9 mouse cellular contexts compared by ENCODE assay signal in the genomic region with DNA sequence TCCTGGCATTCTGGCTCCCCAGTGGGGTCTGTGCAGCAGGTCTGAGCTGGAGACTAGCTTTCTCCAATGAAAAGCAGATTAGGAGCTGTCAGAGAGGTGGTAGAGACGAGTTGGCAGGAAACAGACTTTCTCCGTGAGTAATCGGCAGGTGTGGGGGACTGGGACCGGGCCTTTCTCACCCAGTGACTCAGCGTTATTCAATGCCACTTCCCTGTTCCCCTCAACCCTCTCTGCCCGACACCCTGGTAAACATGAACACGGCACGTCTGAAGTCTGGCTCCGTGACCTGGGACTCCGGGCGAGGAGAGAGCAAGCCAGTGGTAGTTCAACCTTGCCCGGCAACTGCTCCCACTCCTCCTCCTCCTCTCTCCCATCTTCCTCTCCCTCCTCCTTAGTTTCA. TPM values are rescaled to one million over a fixed set of nuclear protein-coding genes. Genes with fewer than 3 reads are reported as not detected.
DNase-seq lines count a peak whose midpoint lies in the region; ATAC-seq lines count a peak whose summit lies in the region.
"Had no signal": no experiment of that assay in that cellular context is flagged by ENCODE, and none has a peak within 500 bp of the region (broad histone marks: within the 10 kb centered on the region; RNA-seq: fewer than 3 reads in every experiment).

No protein-coding gene starts in this region.

- no peaks in the 10 kb centered on the region for H3K9me3 ChIP-seq in forebrain, embryonic 13.5 days (replicated peaks)
- H3K9me3 ChIP-seq: liver, embryonic 15.5 days had no signal

- no peak overlapping the region for H3K9ac ChIP-seq in forebrain, embryonic 13.5 days
- H3K9ac ChIP-seq: liver, embryonic 15.5 days had no signal

- peak; percentile 59; the same call in 1 of the 2 replicates for ATAC-seq in megakaryocyte, adult 5-6 weeks (ENCODE audit: poor library complexity, severe bottlenecking)
- no peak for ATAC-seq in forebrain, embryonic 13.5 days

- H3K4me1 ChIP-seq in forebrain, embryonic 13.5 days = peaks cover 81% of the 10 kb centered on the region
- H3K4me1 ChIP-seq: liver, embryonic 15.5 days had no signal

- no peak overlapping the region for H3K27ac ChIP-seq in forebrain, embryonic 13.5 days
- H3K27ac ChIP-seq: liver, embryonic 15.5 days had no signal

- H3K4me3 ChIP-seq in forebrain, embryonic 13.5 days = no peak overlapping the region
- H3K4me3 ChIP-seq: liver, embryonic 15.5 days had no signal

- WGBS in forebrain, embryonic 13.5 days = 63% methylated on average over 12 of the region's 12 CpGs

- peaks cover 4% of the 10 kb centered on the region; the same call in 1 of the 2 replicates for H3K36me3 ChIP-seq in forebrain, embryonic 13.5 days (ENCODE audit: poor library complexity, severe bottlenecking)
- H3K36me3 ChIP-seq: liver, embryonic 15.5 days had no signal

- DNase-seq in adrenal gland, postnatal 14 days = peak; percentile 26
- no peak for DNase-seq in adrenal gland, adult 8-10 months
- peak; percentile 81 for DNase-seq in A20 (ENCODE audit: low read depth, low spot score)
- DNase-seq in heart, postnatal 4 days = peak; percentile 40
- no peak for DNase-seq in layer of hippocampus, postnatal 25 days (ENCODE audit: extremely low spot score in 1 of 2, low spot score in 1 of 2)
- no peak for DNase-seq in MN1 (ENCODE audit: low spot score)

- H3K4me2 ChIP-seq in forebrain, embryonic 13.5 days = no peak overlapping the region
- H3K4me2 ChIP-seq: liver, embryonic 15.5 days had no signal

- H3K27me3 ChIP-seq in forebrain, embryonic 13.5 days = no peaks in the 10 kb centered on the region
- H3K27me3 ChIP-seq: liver, embryonic 15.5 days had no signal

RNA-seq across cellular contexts. Expression of gene Ephb2, which starts 33.3 kb away (rescaled TPM):
- total RNA-seq in adrenal gland, postnatal 14 days (2021) = 10.3 and 11.3 TPM in 2 replicates
- total RNA-seq in adrenal gland, adult 8-10 months (2022) = 10 to 100 TPM; 20.6 to 36.8 (median 29.4) TPM
- 1 to 10 TPM; 1.9 to 2.3 TPM for total RNA-seq in heart, postnatal 4 days (2021)
- total RNA-seq in megakaryocyte, adult 5-6 weeks (2015) = 1.1 and 1.4 TPM in 2 replicates
- total RNA-seq in megakaryocyte, adult 5-6 weeks (2017) = 0.77 and 1.2 TPM in 2 replicates
- 10 to 100 TPM; 24.0 to 29.2 TPM for total RNA-seq in layer of hippocampus, postnatal 25 days (2021)
- polyA plus RNA-seq in forebrain, embryonic 13.5 days (2015; fragmentation: Nextera tagmentation; extraction: Ambion mirVana) = 10.7 and 12.7 TPM in 2 replicates

Comparison
In these comparisons a context has a peak if more than half of its experiments do, and no peak if none do; other contexts are left out.
1. DNase-seq: peak in adrenal gland, postnatal 14 days (single experiment), A20 (single experiment) and heart, postnatal 4 days (single experiment); none in adrenal gland, adult 8-10 months (single experiment), layer of hippocampus, postnatal 25 days (0 of 2) and MN1 (single experiment).